Mouse (Mus musculus) heart, embryonic 15.5 days (tissue): ENCODE measurements around the gene Bpifb3. TPM values are rescaled to one million over a fixed set of nuclear protein-coding genes. Genes with fewer than 3 reads are reported as not detected.

ENCODE experiments used
- ATAC-seq: fragments of 200-750 bp; cut with Nextera tagmentation; replicated peaks from 2 replicates; pipeline ENCODE4 v1.8.0; 2017; ENCODE audit warnings: low read depth, moderate TSS enrichment; ENCODE audit not compliant: insufficient number of reproducible peaks, insufficient read depth, low FRiP score
- H3K27ac ChIP-seq: fragments of 300-500 bp; sonication (generic); 2 replicates; pipeline ENCODE4 v1.5.1; 2015; ENCODE audit warnings: mild to moderate bottlenecking, inconsistent platforms
- H3K27me3 ChIP-seq: fragments of 300-500 bp; sonication (generic); 2 replicates; pipeline ENCODE4 v1.6.1; 2015; ENCODE audit warnings: inconsistent platforms
- H3K36me3 ChIP-seq: fragments of 300-500 bp; sonication (generic); 2 replicates; pipeline ENCODE4 v1.6.1; 2015; ENCODE audit warnings: mild to moderate bottlenecking, inconsistent platforms
- H3K4me1 ChIP-seq: fragments of 300-500 bp; sonication (generic); replicated peaks from 2 replicates; pipeline ENCODE4 v1.6.1; 2015; ENCODE audit warnings: inconsistent platforms
- H3K4me2 ChIP-seq: fragments of 300-500 bp; sonication (generic); 2 replicates; pipeline ENCODE4 v1.6.1; 2015; ENCODE audit warnings: inconsistent platforms, mild to moderate bottlenecking, moderate library complexity
- H3K4me3 ChIP-seq: fragments of 300-500 bp; sonication (generic); 2 replicates; pipeline ENCODE4 v1.5.1; 2015; ENCODE audit warnings: mild to moderate bottlenecking, inconsistent platforms
- H3K9ac ChIP-seq: fragments of 300-500 bp; sonication (generic); 2 replicates; pipeline ENCODE4 v1.6.1; 2015; ENCODE audit warnings: mild to moderate bottlenecking, inconsistent platforms
- H3K9me3 ChIP-seq: fragments of 300-500 bp; sonication (generic); replicated peaks from 2 replicates; pipeline ENCODE4 v1.6.1; 2016; ENCODE audit warnings: inconsistent platforms
- WGBS: fragments of 180-500 bp; shearing (Covaris S2); methylation state at CpG from one replicate; pipeline ENCODE4 v1.1.7; 2015; ENCODE audit warnings: mixed read lengths; 5-methylcytosine and 5-hydroxymethylcytosine counted together
- polyA plus RNA-seq: library from polyadenylated mRNA; unstranded; fragments of >200 nt; fragmentation: Nextera tagmentation; extraction: Ambion mirVana; gene quantifications from 2 replicates; pipeline ENCODE4 v1.2.1, GENCODE M21; 2015

Bpifb3 gene
- polyA plus RNA-seq = not detected in 2 replicates

DNA sequence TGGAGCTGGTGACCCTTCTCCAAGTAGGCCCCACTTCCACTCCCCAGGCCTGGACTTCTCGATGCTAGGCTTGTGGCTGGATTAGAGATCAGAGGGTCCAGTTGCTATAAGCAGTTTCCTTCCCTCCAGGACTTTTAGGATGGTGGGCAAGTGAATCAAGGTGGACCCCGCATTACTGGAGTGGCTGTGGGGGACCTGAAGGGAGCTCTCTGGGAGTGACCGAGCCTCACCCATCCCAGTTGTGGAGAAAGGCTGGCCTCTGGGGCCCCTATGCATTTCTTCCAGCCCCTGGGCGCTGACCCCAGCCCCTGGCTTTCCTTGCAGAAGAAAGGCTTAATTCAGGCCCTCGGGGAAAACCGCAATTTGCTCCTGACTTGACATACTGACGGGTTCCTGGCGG, at the start of gene Bpifb3:
Gene Bpifb3 (plus strand): TSS at position 301 of the 400 bp plus-strand sequence.
- ATAC-seq = no peak
- WGBS = 70% methylated on average over 8 of the region's 8 CpGs
- Histone ChIP-seq H3K4me1 (0 out of 2 replicates have a peak, but pooled peaks cover 4% of the 10 kb centered on the region), H3K27ac (no peak within 1 kb of the TSS), H3K9ac (no peak within 1 kb of the TSS), H3K27me3 (no peaks in the 10 kb centered on the region), H3K4me2 (no peak within 1 kb of the TSS), H3K4me3 (no peak within 1 kb of the TSS), H3K36me3 (no peaks in the 10 kb centered on the region), H3K9me3 (no peaks in the 10 kb centered on the region)

DNA sequence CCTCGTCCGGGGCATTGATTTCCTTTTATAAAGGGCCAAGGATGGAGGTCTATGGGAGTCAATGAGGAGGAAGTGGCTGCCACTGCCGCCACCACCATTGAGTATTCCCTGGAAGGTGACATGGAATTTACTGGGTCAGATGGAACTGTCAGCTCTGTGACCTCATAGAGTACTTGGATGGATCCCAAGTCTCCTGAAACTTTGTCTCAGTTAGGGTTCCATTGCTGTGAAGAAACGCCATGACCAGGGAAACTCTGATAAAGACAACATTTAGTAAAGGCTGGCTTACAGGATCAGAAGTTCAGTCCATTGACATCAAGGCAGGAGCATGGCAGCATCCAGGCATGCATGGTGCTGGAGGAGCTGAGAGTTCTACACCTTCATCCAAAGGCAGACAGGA, 47.0 kb upstream of the Bpifb3 start, which contains the start of gene Sun5:
Gene Sun5 (minus strand): TSS at position 101 of the 400 bp plus-strand sequence.
- H3K9me3 ChIP-seq = no peaks in the 10 kb centered on the region
- H3K4me3 ChIP-seq = no peak within 1 kb of the TSS
- no peak within 1 kb of the TSS for H3K4me2 ChIP-seq
- 80% methylated on average over 4 of the region's 4 CpGs for WGBS
- H3K9ac ChIP-seq = no peak within 1 kb of the TSS
- no peaks in the 10 kb centered on the region for H3K4me1 ChIP-seq
- H3K36me3 ChIP-seq = no peaks in the 10 kb centered on the region
- no peaks in the 10 kb centered on the region for H3K27me3 ChIP-seq
- no peak for ATAC-seq
- no peak within 1 kb of the TSS for H3K27ac ChIP-seq

DNA sequence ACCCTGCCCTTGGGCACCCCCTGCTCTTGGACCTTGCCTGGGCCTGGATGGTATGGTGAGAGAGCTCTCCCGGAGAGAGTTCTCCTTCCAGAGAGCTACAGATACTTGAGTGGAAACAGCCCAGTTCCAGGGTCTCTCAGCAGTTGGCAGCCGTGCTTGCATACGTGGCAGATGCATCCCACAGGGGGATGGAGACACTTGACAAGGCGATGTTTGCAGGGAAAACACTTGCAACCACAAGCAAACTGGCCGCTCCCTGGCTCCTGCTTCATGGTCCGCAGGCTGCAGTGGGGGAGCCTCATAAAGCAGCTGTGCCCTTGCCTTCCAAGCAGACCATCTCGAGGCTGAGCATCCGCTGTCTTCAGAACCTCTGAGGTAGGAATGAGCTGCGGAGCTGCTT, 43.3 kb upstream of the Bpifb3 start, which contains the start of gene Bpifb2:
Gene Bpifb2 (plus strand): TSS at position 301 of the 400 bp plus-strand sequence.
- Histone ChIP-seq H3K9me3 (no peaks in the 10 kb centered on the region), H3K36me3 (no peaks in the 10 kb centered on the region), H3K4me3 (no peak within 1 kb of the TSS), H3K9ac (no peak within 1 kb of the TSS), H3K27me3 (no peaks in the 10 kb centered on the region; the same call in 1 of the 2 replicates), H3K4me1 (no peaks in the 10 kb centered on the region), H3K4me2 (no peak within 1 kb of the TSS), H3K27ac (no peak within 1 kb of the TSS)
- WGBS = 67% methylated on average over 9 of the region's 9 CpGs
- no peak for ATAC-seq

DNA sequence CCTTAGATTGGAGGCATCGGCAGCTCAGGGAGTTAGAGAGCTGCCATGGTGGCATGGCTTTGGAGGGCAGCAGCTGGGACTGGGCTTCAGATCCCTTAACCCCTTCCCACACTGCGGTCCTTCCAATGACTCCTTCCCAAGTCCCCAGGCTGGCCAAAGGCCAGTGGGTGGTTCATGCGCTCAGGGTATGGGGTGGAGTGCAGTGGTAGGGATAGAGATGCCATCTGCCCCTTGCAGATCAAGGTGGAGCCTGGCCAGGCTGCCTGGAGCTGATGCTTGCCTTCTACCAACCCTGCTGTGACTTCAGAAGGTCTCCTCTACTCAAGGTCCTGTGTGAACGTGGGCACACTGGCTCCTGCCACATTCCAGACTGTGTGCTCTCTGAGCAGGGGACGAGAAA, 18.9 kb upstream of the Bpifb3 start:
- no peak for ATAC-seq
- Histone ChIP-seq H3K4me2 (no peak overlapping the region), H3K9ac (no peak overlapping the region), H3K36me3 (no peaks in the 10 kb centered on the region), H3K4me3 (no peak overlapping the region), H3K4me1 (0 out of 2 replicates have a peak, but pooled peaks cover 3% of the 10 kb centered on the region), H3K27ac (no peak overlapping the region), H3K27me3 (no peaks in the 10 kb centered on the region), H3K9me3 (no peaks in the 10 kb centered on the region)
- WGBS = 67% methylated on average over 5 of the region's 5 CpGs

DNA sequence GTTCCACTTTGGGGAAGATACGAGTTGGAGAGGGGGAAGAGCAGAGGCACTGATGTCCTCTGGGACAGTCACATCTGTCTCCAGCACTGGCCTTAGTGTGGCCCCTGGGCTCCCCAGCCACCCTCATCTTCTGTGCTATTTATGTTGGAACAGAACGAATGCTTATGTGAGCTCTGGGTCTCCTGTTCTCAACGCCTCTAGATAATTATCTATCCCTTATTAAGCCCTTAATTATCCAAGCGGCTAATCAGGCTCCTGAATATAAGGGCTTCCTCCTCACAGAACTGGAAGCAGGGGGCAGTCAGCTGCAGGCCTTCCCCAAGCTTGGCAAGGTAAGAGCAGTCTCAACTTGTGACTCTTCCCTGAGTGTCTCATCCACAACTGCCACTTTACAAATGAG, 17.9 kb upstream of the Bpifb3 start, which contains the start of gene Bpifb6:
Gene Bpifb6 (plus strand): TSS at position 301 of the 400 bp plus-strand sequence.
- WGBS = 59% methylated on average over 4 of the region's 4 CpGs

DNA sequence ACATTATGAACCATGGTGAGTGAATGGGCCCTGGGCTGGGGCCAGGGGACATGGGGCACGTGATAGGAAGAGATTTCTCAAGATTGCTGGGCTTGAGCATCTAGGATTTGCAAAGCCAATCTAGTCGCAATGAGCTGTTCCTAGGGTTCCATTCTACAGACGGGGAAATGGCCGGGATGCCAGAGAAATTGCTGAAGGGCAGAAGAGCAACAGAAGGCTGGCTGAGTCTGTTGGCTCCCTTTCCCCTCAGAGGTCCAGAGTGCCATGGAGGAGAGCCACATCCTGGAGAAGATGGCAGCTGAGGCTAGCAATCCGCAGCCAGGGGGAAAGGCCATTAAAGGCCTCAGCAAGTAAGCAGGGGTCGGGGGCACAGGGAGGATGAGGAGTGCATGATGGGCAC, 15.3 kb upstream of the Bpifb3 start:
- Histone ChIP-seq H3K36me3 (no peaks in the 10 kb centered on the region), H3K4me2 (no peak overlapping the region), H3K27ac (no peak overlapping the region), H3K27me3 (no peaks in the 10 kb centered on the region), H3K9me3 (no peaks in the 10 kb centered on the region), H3K4me3 (no peak overlapping the region), H3K4me1 (no peaks in the 10 kb centered on the region), H3K9ac (no peak overlapping the region)
- 76% methylated on average over 6 of the region's 6 CpGs for WGBS
- ATAC-seq = no peak

More for the DNA sequence above, 17.9 kb upstream of the Bpifb3 start, which contains the start of gene Bpifb6:
- Histone ChIP-seq H3K36me3 (no peaks in the 10 kb centered on the region), H3K9me3 (no peaks in the 10 kb centered on the region), H3K4me1 (0 out of 2 replicates have a peak, but pooled peaks cover 3% of the 10 kb centered on the region), H3K27ac (no peak within 1 kb of the TSS), H3K4me3 (no peak within 1 kb of the TSS), H3K4me2 (no peak within 1 kb of the TSS), H3K27me3 (no peaks in the 10 kb centered on the region), H3K9ac (no peak within 1 kb of the TSS)
- ATAC-seq = no peak

DNA sequence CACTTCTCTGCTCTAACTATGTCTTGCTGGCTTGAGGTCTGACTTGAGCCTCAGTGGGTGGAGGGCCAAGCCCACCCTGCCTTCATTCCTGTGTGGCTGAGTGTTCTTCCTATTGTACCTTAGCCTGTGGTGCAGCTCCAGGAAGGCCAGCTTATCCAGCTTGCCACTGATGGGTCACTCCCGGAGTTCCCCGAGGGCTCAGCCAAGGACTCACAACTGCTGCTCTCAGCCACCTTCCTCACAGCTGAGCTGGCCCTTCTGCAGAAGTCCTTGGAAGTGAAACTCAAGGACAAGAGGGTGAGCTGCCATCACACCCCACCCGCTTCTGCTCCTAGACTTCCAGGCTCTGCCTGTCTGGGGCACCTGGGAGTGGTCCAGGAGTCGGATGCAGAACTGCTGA, 11.4 kb upstream of the Bpifb3 start:
- WGBS = 65% methylated on average over 4 of the region's 4 CpGs
- H3K4me2 ChIP-seq = no peak overlapping the region
- H3K27ac ChIP-seq = no peak overlapping the region
- no peaks in the 10 kb centered on the region for H3K9me3 ChIP-seq
- no peaks in the 10 kb centered on the region for H3K4me1 ChIP-seq
- ATAC-seq = no peak
- no peak overlapping the region for H3K4me3 ChIP-seq
- no peaks in the 10 kb centered on the region for H3K27me3 ChIP-seq
- no peak overlapping the region for H3K9ac ChIP-seq
- no peaks in the 10 kb centered on the region for H3K36me3 ChIP-seq

DNA sequence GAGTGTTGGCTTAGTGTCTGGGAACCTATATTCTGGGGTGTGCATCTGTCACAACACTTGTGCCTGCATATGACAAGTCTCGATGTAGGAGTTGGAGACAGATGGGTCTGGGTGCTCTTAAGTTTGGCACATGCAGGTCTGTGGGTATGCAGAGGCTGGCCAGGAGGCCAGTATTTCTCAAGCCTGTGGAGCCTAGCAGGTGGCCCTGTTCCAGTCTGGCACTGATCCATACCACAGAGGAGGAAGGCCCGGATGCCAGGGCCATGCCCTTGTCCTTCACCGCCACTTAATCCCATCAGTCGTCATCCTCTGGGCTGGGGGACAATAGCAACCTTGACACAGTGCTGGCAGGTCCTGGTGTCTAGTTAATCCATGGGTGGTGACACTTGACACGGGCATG, 3.9 kb upstream of the Bpifb3 start:
- Histone ChIP-seq H3K9ac (no peak overlapping the region), H3K4me2 (no peak overlapping the region), H3K4me3 (no peak overlapping the region), H3K9me3 (no peaks in the 10 kb centered on the region), H3K27ac (no peak overlapping the region), H3K27me3 (no peaks in the 10 kb centered on the region), H3K36me3 (no peaks in the 10 kb centered on the region), H3K4me1 (0 out of 2 replicates have a peak, but pooled peaks cover 4% of the 10 kb centered on the region)
- no peak for ATAC-seq
- WGBS = 41% methylated on average over 5 of the region's 5 CpGs

DNA sequence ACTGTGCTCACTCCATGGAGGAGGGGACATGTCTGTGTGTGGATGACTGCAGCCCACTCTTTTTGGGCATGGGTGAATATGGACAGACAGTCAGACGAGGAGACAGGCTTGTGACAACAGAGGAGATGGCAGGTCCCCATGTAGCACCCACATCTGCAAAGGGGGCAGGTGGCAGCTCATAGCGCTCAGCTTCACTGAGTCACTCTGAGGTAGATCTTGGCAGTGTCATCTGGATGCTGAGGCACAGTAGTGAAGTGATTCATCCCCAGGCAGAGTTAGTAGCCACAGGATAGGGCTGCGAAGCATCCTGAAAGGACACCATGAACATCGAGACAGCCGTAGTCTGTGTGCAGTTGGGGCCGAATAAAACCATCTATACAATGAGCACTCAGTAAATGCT, 3.2 kb downstream of the Bpifb3 start:
- ATAC-seq = no peak
- no peak overlapping the region for H3K4me3 ChIP-seq
- no peaks in the 10 kb centered on the region for H3K4me1 ChIP-seq
- no peak overlapping the region for H3K9ac ChIP-seq
- H3K36me3 ChIP-seq = no peaks in the 10 kb centered on the region
- no peak overlapping the region for H3K27ac ChIP-seq
- H3K9me3 ChIP-seq = no peaks in the 10 kb centered on the region
- H3K4me2 ChIP-seq = no peak overlapping the region
- 81% methylated on average over 6 of the region's 6 CpGs for WGBS
- no peaks in the 10 kb centered on the region for H3K27me3 ChIP-seq

DNA sequence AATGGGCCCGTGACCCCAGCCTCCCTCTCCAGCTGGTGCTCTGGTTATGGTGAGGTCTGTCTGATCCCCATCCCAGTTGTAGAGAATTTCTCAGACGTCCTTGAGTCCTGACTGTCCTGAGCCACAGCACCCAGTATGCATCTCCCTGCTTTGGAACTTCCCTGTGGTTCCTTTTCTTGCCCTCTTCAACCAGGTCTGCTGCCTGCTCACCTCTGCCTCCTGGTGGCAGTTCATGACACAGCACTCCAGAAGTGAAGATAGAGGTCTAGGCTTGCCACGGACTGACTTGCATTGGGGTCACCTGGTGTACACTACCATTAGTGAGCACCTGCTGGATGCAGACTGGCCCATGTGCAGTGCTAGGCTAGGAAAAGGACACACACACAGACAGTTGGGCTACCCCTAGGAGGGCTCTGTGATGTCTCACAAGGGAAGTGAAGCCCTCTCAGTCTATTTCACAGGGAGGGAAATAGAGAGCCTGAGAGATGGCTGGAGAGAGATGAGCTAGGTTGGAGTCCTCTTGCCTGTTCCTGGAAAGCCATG, 11.9 kb downstream of the Bpifb3 start:
- 38% methylated on average over 3 of the region's 3 CpGs for WGBS
- Histone ChIP-seq H3K4me3 (no peak overlapping the region), H3K27ac (no peak overlapping the region), H3K4me2 (no peak overlapping the region), H3K4me1 (no peaks in the 10 kb centered on the region), H3K36me3 (no peaks in the 10 kb centered on the region), H3K9ac (no peak overlapping the region), H3K27me3 (no peaks in the 10 kb centered on the region), H3K9me3 (no peaks in the 10 kb centered on the region)
- no peak for ATAC-seq

DNA sequence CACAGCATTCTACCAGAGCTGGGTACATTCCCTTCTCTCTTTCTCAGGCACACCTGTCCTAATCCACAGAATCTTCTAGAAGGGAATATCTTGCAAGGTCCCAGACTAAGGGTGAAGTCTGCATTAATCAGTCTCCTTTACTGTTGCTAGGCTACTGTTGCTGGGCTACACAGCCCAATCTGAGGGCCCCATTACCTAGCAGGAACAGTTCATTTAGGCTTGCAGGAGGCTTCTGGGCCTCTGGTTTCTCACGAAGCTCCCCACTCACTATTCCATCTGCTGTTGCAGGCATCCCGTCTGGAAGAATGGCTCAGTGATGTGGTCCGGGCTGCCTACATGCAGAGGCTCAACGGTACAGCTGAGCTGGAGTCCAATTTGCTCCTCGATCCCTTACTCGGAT, 13.1 kb downstream of the Bpifb3 start:
- Histone ChIP-seq H3K27me3 (no peaks in the 10 kb centered on the region), H3K9me3 (no peaks in the 10 kb centered on the region), H3K4me3 (no peak overlapping the region), H3K27ac (no peak overlapping the region), H3K4me2 (no peak overlapping the region), H3K36me3 (no peaks in the 10 kb centered on the region), H3K9ac (no peak overlapping the region), H3K4me1 (no peaks in the 10 kb centered on the region)
- 78% methylated on average over 6 of the region's 6 CpGs for WGBS
- ATAC-seq = no peak

DNA sequence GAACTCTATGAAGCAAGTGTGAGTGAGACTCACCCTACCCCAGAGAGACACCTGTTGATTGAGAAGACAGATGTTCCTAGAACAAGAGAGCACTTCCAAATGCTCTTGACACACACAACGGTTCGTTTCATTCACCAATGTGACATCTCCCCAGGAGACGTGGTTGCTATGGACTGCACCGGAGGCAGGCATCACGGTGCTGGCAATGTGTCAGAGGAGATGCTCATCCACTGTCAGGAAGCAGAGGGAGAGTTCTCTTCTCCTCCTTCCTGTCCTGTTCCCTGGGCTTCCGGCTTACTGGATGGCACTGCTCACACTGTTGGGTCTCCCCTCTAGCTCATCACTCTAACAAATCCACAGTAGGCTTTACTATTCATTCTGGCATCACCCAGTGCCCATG, 15.3 kb downstream of the Bpifb3 start:
- H3K27ac ChIP-seq = no peak overlapping the region
- no peak overlapping the region for H3K9ac ChIP-seq
- no peaks in the 10 kb centered on the region for H3K9me3 ChIP-seq
- H3K4me2 ChIP-seq = no peak overlapping the region
- no peak overlapping the region for H3K4me3 ChIP-seq
- WGBS = 75% methylated on average over 6 of the region's 6 CpGs
- H3K36me3 ChIP-seq = no peaks in the 10 kb centered on the region
- no peaks in the 10 kb centered on the region for H3K4me1 ChIP-seq
- ATAC-seq = no peak
- peaks cover 3% of the 10 kb centered on the region; the same call in 1 of the 2 replicates for H3K27me3 ChIP-seq
